Mouse (Mus musculus) heart, adult 18-20 months (tissue): ENCODE data around the gene 4933411K16Rik. TPM values are rescaled to one million over a fixed set of nuclear protein-coding genes. Genes with fewer than 3 reads are reported as not detected.
"Not testable (repeated sequence)": the region's sequence is repeated elsewhere in the genome, so short reads cannot be mapped to it uniquely, and the experiment has no call there.

Experiments
- DNase-seq, 2 experiments: peaks; one replicate each; pipeline ENCODE4 v3.0.0; 2021 to 2022; ENCODE audit warnings: mixed read lengths in 1 of 2
- total RNA-seq, 2 experiments: library from RNA; stranded (reverse); gene quantifications; 2 replicates each; pipeline ENCODE4 v1.2.3; 2021

The 4933411K16Rik gene
- total RNA-seq, 2 experiments from 2014 or later, result not detected

- no peak for DNase-seq
Observed at GRCm38 (mm10) chr19:42079006-42079405, 27.0 kb downstream of the 4933411K16Rik start.

GRCm38 (mm10) chr19:42079950-42080349 lies 27.9 kb downstream of the 4933411K16Rik start:
- DNase-seq, result no peak

- DNase-seq, result no peak
Observed at GRCm38 (mm10) chr19:42080469-42080868, 28.4 kb downstream of the 4933411K16Rik start.

GRCm38 (mm10) chr19:42081613-42082012 lies 29.6 kb downstream of the 4933411K16Rik start:
- DNase-seq, result not testable (repeated sequence)

- no peak for DNase-seq
Observed at GRCm38 (mm10) chr19:42085690-42086089, 33.6 kb downstream of the 4933411K16Rik start.

GRCm38 (mm10) chr19:42086166-42086565 lies 34.1 kb downstream of the 4933411K16Rik start, which contains the start of gene Morn4:
TSS of gene Morn4 (minus strand) at chr19:42086357.
- DNase-seq, result peak; percentile 61

GRCm38 (mm10) chr19:42089103-42089747 lies 37.2 kb downstream of the 4933411K16Rik start:
- peak; percentile 77 to 82 for DNase-seq

GRCm38 (mm10) chr19:42089748-42090595 lies 37.9 kb downstream of the 4933411K16Rik start, which contains the start of gene Pi4k2a:
TSS of gene Pi4k2a (plus strand) at chr19:42090470.
- DNase-seq, result peak; percentile 98 to 100

- DNase-seq, result no peak
Observed at GRCm38 (mm10) chr19:42090637-42091141, 38.6 kb downstream of the 4933411K16Rik start.

- DNase-seq, result no peak
Observed at GRCm38 (mm10) chr19:42099406-42099805, 47.4 kb downstream of the 4933411K16Rik start.

Other genes starting within 250 kb of the 4933411K16Rik start
- gene Frat1, start 222.3 kb upstream of the 4933411K16Rik start, total RNA-seq, result 1 to 10 TPM; 1.7 to 2.5 TPM
- 1 to 10 TPM; 2.5 to 3.3 TPM for gene Frat2, start 204.1 kb upstream of the 4933411K16Rik start, total RNA-seq
- 10 to 100 TPM; 16.0 to 18.0 TPM for gene Rrp12, start 156.1 kb upstream of the 4933411K16Rik start, total RNA-seq
- gene Pgam1, start 140.3 kb upstream of the 4933411K16Rik start, total RNA-seq, result 100 to 1,000 TPM; 128 TPM
- 10 to 100 TPM; 11.4 to 13.1 TPM for gene Exosc1, start 118.8 kb upstream of the 4933411K16Rik start, total RNA-seq
- gene Zdhhc16, start 118.8 kb upstream of the 4933411K16Rik start, total RNA-seq, result 10 to 100 TPM; 12.9 to 14.0 TPM
- gene Mms19, start 71.1 kb upstream of the 4933411K16Rik start, total RNA-seq, result 10 to 100 TPM; 13.9 to 14.6 TPM
- 10 to 100 TPM; 17.7 to 19.2 TPM for gene Ubtd1, start 70.5 kb upstream of the 4933411K16Rik start, total RNA-seq
- gene Ankrd2, start 16.2 kb upstream of the 4933411K16Rik start, total RNA-seq, result under 1 TPM in 1 of 2 experiments, not detected in 1; 0.47 TPM
- 1 to 10 TPM; 1.3 to 1.7 TPM for gene Hoga1, start 6.6 kb upstream of the 4933411K16Rik start, total RNA-seq
- gene Morn4, start 34.1 kb downstream of the 4933411K16Rik start, total RNA-seq, result 1 to 10 TPM; 2.3 to 3.1 TPM
- gene Pi4k2a, start 38.2 kb downstream of the 4933411K16Rik start, total RNA-seq, result 10 to 100 TPM; 18.2 to 19.3 TPM
- gene Avpi1, start 76.8 kb downstream of the 4933411K16Rik start, total RNA-seq, result 10 to 100 TPM; 10.1 to 12.4 TPM
- gene Marveld1, start 95.2 kb downstream of the 4933411K16Rik start, total RNA-seq, result 10 to 100 TPM; 19.1 to 21.1 TPM
- 10 to 100 TPM; 17.3 to 21.3 TPM for gene Zfyve27, start 111.7 kb downstream of the 4933411K16Rik start, total RNA-seq
- gene Sfrp5, start 150.0 kb downstream of the 4933411K16Rik start, total RNA-seq, result 1 to 10 TPM; 5.6 to 5.8 TPM
- under 1 TPM; 0.54 to 0.87 TPM for gene Golga7b, start 195.3 kb downstream of the 4933411K16Rik start, total RNA-seq